Mouse (Mus musculus): ENCODE data around the gene Taf12. TPM values are rescaled to one million over a fixed set of nuclear protein-coding genes. Genes with fewer than 3 reads are reported as not detected.

The Taf12 gene
- 67.2 and 70.5 TPM in 2 replicates for polyA plus RNA-seq (2014; fragmentation: Nextera tagmentation; extraction: Ambion mirVana)

- peaks cover 3% of the 10 kb centered on the region; the same call in 1 of the 2 replicates for H3K36me3 ChIP-seq (ENCODE audit: control insufficient read depth, insufficient read depth, low read length)
- peak within 1 kb of the TSS; percentile 81 for H3K27ac ChIP-seq (ENCODE audit: low read depth, low read length)
- WGBS = under 1% methylated on average over 48 of the region's 48 CpGs
- peak within 1 kb of the TSS; percentile 72 for H3K9ac ChIP-seq (ENCODE audit: low read length)
- H3K9me3 ChIP-seq (ENCODE audit: control insufficient read depth, low read length) = no peaks in the 10 kb centered on the region
- no peaks in the 10 kb centered on the region for H3K27me3 ChIP-seq (ENCODE audit: control insufficient read depth, insufficient read depth, low read length)
- H3K4me3 ChIP-seq (ENCODE audit: low read depth, low read length) = peak within 1 kb of the TSS; percentile 55
- DNase-seq (ENCODE audit: low spot score, missing footprints) (peak; percentile 100), ATAC-seq (ENCODE audit: low FRiP score) (peak; percentile 89)
- peaks cover 12% of the 10 kb centered on the region; the same call in 1 of the 2 replicates for H3K4me1 ChIP-seq (ENCODE audit: control insufficient read depth, insufficient read depth, low read length)
- peak within 1 kb of the TSS; percentile 77 for H3K4me2 ChIP-seq
These were observed at the start of gene Taf12 for GRCm38 (mm10) chr4:132274156-132274862. Taf12 (plus strand) TSS chr4:132274375.

DNA sequence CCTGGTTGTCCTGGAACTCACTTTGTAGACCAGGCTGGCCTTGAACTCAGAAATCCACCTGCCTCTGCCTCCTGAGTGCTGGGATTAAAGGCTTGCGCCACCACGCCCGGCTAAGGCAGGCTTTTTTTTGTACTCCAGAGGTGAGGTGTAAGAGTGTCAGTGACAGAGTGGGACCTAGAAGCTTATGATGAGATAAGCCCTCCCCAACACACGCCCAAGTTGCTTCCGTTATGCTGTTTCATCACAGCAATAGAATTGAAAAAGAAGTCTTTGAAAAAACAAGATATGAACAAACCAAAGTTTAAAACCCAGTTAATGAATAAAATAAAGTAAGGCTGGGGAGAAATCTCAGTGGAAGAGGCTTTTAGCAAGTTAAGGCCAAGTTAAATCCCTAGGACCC is 43.8 kb upstream of the Taf12 start:
- Histone ChIP-seq H3K4me3 (ENCODE audit: low read depth, low read length) (no peak overlapping the region), H3K4me1 (ENCODE audit: control insufficient read depth, insufficient read depth, low read length) (no peaks in the 10 kb centered on the region), H3K27ac (ENCODE audit: low read depth, low read length) (no peak overlapping the region), H3K9ac (ENCODE audit: low read length) (no peak overlapping the region), H3K36me3 (ENCODE audit: control insufficient read depth, insufficient read depth, low read length) (peaks cover 36% of the 10 kb centered on the region), H3K9me3 (ENCODE audit: control insufficient read depth, low read length) (no peaks in the 10 kb centered on the region), H3K27me3 (ENCODE audit: control insufficient read depth, insufficient read depth, low read length) (no peaks in the 10 kb centered on the region), H3K4me2 (no peak overlapping the region)
- WGBS = 96% methylated on average over 5 of the region's 5 CpGs
- no peak for DNase-seq (ENCODE audit: low spot score, missing footprints)
- ATAC-seq (ENCODE audit: low FRiP score) = no peak

GRCm38 (mm10) chr4:132234710-132235109 is 39.5 kb upstream of the Taf12 start:
- Histone ChIP-seq H3K9ac (ENCODE audit: low read length) (no peak overlapping the region), H3K36me3 (ENCODE audit: control insufficient read depth, insufficient read depth, low read length) (peaks cover 24% of the 10 kb centered on the region), H3K9me3 (ENCODE audit: control insufficient read depth, low read length) (no peaks in the 10 kb centered on the region), H3K4me1 (ENCODE audit: control insufficient read depth, insufficient read depth, low read length) (no peaks in the 10 kb centered on the region), H3K4me2 (no peak overlapping the region), H3K4me3 (ENCODE audit: low read depth, low read length) (no peak overlapping the region), H3K27ac (ENCODE audit: low read depth, low read length) (no peak overlapping the region), H3K27me3 (ENCODE audit: control insufficient read depth, insufficient read depth, low read length) (no peaks in the 10 kb centered on the region)
- whole genome bisulfite sequencing = 92% methylated on average over 8 of the region's 8 CpGs
- DNase-seq (ENCODE audit: low spot score, missing footprints) = no peak
- ATAC-seq (ENCODE audit: low FRiP score) = no peak

GRCm38 (mm10) chr4:132238356-132238755 is 35.8 kb upstream of the Taf12 start:
- H3K9ac ChIP-seq (ENCODE audit: low read length) = no peak overlapping the region
- no peaks in the 10 kb centered on the region for H3K9me3 ChIP-seq (ENCODE audit: control insufficient read depth, low read length)
- DNase-seq (ENCODE audit: low spot score, missing footprints) (no peak), ATAC-seq (ENCODE audit: low FRiP score) (no peak)
- WGBS = 90% methylated on average over 4 of the region's 4 CpGs
- no peaks in the 10 kb centered on the region for H3K4me1 ChIP-seq (ENCODE audit: control insufficient read depth, insufficient read depth, low read length)
- H3K36me3 ChIP-seq (ENCODE audit: control insufficient read depth, insufficient read depth, low read length) = peaks cover 20% of the 10 kb centered on the region
- H3K27me3 ChIP-seq (ENCODE audit: control insufficient read depth, insufficient read depth, low read length) = no peaks in the 10 kb centered on the region
- H3K4me3 ChIP-seq (ENCODE audit: low read depth, low read length) = no peak overlapping the region
- H3K4me2 ChIP-seq = no peak overlapping the region
- no peak overlapping the region for H3K27ac ChIP-seq (ENCODE audit: low read depth, low read length)

DNA sequence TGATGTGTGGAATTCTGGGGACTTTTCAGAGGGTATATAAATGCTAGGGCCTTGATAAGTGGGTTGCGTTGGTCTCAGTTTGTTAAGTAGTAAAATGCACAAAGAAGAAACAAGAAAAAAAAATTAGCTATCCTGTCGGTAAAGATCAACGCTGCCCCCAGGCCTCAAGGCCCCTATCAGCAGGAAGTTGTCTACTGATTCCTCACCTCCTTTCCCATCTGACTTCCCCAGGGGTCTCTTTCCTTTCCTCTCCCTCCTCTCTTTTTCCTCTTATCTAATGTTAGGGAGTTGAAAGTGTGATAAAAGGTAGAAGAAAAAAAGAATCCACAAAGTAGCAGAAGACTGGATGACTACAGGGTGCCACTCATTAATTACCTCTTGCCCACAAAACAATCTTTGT is 33.8 kb upstream of the Taf12 start:
- no peak for DNase-seq (ENCODE audit: low spot score, missing footprints)
- 89% methylated on average over 3 of the region's 3 CpGs for WGBS
- Histone ChIP-seq H3K4me2 (no peak overlapping the region), H3K9me3 (ENCODE audit: control insufficient read depth, low read length) (no peaks in the 10 kb centered on the region), H3K9ac (ENCODE audit: low read length) (no peak overlapping the region), H3K36me3 (ENCODE audit: control insufficient read depth, insufficient read depth, low read length) (peaks cover 20% of the 10 kb centered on the region), H3K27ac (ENCODE audit: low read depth, low read length) (no peak overlapping the region), H3K4me1 (ENCODE audit: control insufficient read depth, insufficient read depth, low read length) (no peaks in the 10 kb centered on the region), H3K27me3 (ENCODE audit: control insufficient read depth, insufficient read depth, low read length) (no peaks in the 10 kb centered on the region), H3K4me3 (ENCODE audit: low read depth, low read length) (no peak overlapping the region)
- no peak for ATAC-seq (ENCODE audit: low FRiP score)

DNA sequence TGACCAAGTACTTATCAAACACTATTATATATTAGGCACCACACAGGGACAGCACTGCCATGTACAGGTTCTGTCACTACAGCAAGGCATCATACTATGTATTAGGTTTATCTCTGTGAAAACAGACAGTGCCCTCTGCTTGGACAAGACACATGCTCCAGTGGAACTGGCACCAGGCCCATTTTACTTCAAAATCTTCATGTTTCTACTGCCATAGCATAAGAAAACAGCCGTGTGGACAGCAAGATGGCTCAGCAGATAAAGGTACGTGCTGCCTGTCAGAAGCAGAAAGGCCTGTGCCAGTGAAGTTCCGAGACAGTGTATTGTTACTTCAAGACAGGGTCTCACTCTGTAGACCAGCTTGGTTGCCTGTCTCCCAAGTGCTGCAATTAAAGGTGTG is 33.0 kb upstream of the Taf12 start:
- no peak for DNase-seq (ENCODE audit: low spot score, missing footprints)
- no peak overlapping the region for H3K4me3 ChIP-seq (ENCODE audit: low read depth, low read length)
- H3K27me3 ChIP-seq (ENCODE audit: control insufficient read depth, insufficient read depth, low read length) = no peaks in the 10 kb centered on the region
- peaks cover 18% of the 10 kb centered on the region for H3K36me3 ChIP-seq (ENCODE audit: control insufficient read depth, insufficient read depth, low read length)
- H3K4me2 ChIP-seq = no peak overlapping the region
- 96% methylated on average over 3 of the region's 3 CpGs for WGBS
- H3K9me3 ChIP-seq (ENCODE audit: control insufficient read depth, low read length) = no peaks in the 10 kb centered on the region
- H3K27ac ChIP-seq (ENCODE audit: low read depth, low read length) = no peak overlapping the region
- no peak for ATAC-seq (ENCODE audit: low FRiP score)
- H3K4me1 ChIP-seq (ENCODE audit: control insufficient read depth, insufficient read depth, low read length) = no peaks in the 10 kb centered on the region
- H3K9ac ChIP-seq (ENCODE audit: low read length) = no peak overlapping the region

DNA sequence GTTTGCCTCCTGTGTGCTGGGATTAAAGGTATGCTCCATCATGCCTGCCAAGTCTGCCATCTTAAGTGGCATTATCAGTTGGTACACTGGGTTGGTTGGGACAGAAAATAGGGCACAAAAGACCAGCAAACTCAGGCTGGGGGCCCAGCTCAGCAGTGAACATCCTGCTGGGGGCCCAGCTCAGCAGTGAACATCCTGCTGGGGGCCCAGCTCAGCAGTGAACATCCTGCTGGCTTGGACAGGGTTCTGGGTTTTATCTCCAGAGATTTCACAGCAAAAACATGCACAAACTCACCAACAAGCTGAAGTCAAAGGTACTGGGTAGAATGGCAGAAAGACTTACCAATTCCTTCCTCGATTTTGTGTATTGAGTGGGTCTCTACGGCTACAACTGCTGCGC is 28.5 kb upstream of the Taf12 start:
- no peak overlapping the region for H3K9ac ChIP-seq (ENCODE audit: low read length)
- H3K27ac ChIP-seq (ENCODE audit: low read depth, low read length) = no peak overlapping the region
- H3K4me2 ChIP-seq = no peak overlapping the region
- H3K36me3 ChIP-seq (ENCODE audit: control insufficient read depth, insufficient read depth, low read length) = peaks cover 9% of the 10 kb centered on the region; the same call in 1 of the 2 replicates
- no peaks in the 10 kb centered on the region for H3K4me1 ChIP-seq (ENCODE audit: control insufficient read depth, insufficient read depth, low read length)
- ATAC-seq (ENCODE audit: low FRiP score) = no peak
- H3K9me3 ChIP-seq (ENCODE audit: control insufficient read depth, low read length) = no peaks in the 10 kb centered on the region
- H3K27me3 ChIP-seq (ENCODE audit: control insufficient read depth, insufficient read depth, low read length) = no peaks in the 10 kb centered on the region
- WGBS = 94% methylated on average over 3 of the region's 3 CpGs
- H3K4me3 ChIP-seq (ENCODE audit: low read depth, low read length) = no peak overlapping the region
- DNase-seq (ENCODE audit: low spot score, missing footprints) = no peak

GRCm38 (mm10) chr4:132247451-132247997 is 26.7 kb upstream of the Taf12 start:
- H3K27ac ChIP-seq (ENCODE audit: low read depth, low read length) = no peak overlapping the region
- WGBS = 89% methylated on average over 5 of the region's 5 CpGs

DNA sequence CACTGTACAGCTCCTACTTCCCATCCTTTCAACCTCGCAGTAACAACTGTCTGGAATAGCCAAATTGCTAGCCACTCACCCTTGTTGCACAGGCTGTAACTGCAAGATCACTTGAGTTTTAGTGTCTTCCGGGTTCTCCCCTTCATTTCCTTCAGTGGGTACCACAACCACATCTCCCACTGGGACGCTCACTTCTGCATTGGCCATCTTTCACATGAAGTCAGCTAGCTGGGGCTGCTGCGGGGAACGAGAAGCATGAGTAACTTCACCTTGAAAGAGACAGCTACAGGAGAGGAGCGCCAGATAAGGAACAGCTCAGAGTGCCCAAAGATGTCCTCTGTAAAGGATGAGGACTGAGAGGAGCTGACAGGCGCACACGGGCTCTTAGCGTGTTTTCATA is 22.6 kb upstream of the Taf12 start:
- no peak overlapping the region for H3K9ac ChIP-seq (ENCODE audit: low read length)
- H3K4me3 ChIP-seq (ENCODE audit: low read depth, low read length) = no peak overlapping the region
- H3K27ac ChIP-seq (ENCODE audit: low read depth, low read length) = no peak overlapping the region
- H3K4me1 ChIP-seq (ENCODE audit: control insufficient read depth, insufficient read depth, low read length) = no peaks in the 10 kb centered on the region
- ATAC-seq (ENCODE audit: low FRiP score) = no peak
- no peak overlapping the region for H3K4me2 ChIP-seq
- H3K9me3 ChIP-seq (ENCODE audit: control insufficient read depth, low read length) = no peaks in the 10 kb centered on the region
- WGBS = 95% methylated on average over 9 of the region's 9 CpGs
- no peak for DNase-seq (ENCODE audit: low spot score, missing footprints)
- H3K36me3 ChIP-seq (ENCODE audit: control insufficient read depth, insufficient read depth, low read length) = peaks cover 11% of the 10 kb centered on the region
- no peaks in the 10 kb centered on the region for H3K27me3 ChIP-seq (ENCODE audit: control insufficient read depth, insufficient read depth, low read length)

More at GRCm38 (mm10) chr4:132247451-132247997, 26.7 kb upstream of the Taf12 start:
- no peak for DNase-seq (ENCODE audit: low spot score, missing footprints)
- Histone ChIP-seq H3K4me1 (ENCODE audit: control insufficient read depth, insufficient read depth, low read length) (no peaks in the 10 kb centered on the region), H3K4me3 (ENCODE audit: low read depth, low read length) (no peak overlapping the region), H3K27me3 (ENCODE audit: control insufficient read depth, insufficient read depth, low read length) (no peaks in the 10 kb centered on the region), H3K4me2 (no peak overlapping the region), H3K36me3 (ENCODE audit: control insufficient read depth, insufficient read depth, low read length) (peaks cover 13% of the 10 kb centered on the region), H3K9me3 (ENCODE audit: control insufficient read depth, low read length) (no peaks in the 10 kb centered on the region), H3K9ac (ENCODE audit: low read length) (no peak overlapping the region)
- ATAC-seq (ENCODE audit: low FRiP score) = no peak
